Mouse (Mus musculus) kidney, adult 2 months (tissue): ENCODE data around the gene Fopnl. TPM values are rescaled to one million over a fixed set of nuclear protein-coding genes. Genes with fewer than 3 reads are reported as not detected.

Source experiments
- DNase-seq: peaks from one replicate; pipeline ENCODE4 v3.0.0; 2021
- H3K27ac ChIP-seq: fragments of 200-500 bp; 2 replicates; pipeline ENCODE4 v1.5.1; 2012; ENCODE audit warnings: low read depth, low read length, control low read depth, inconsistent platforms; ENCODE audit not compliant: insufficient read depth
- H3K27me3 ChIP-seq: fragments of 200-500 bp; replicated peaks from 2 replicates; pipeline ENCODE4 v1.6.1; 2012; ENCODE audit warnings: mild to moderate bottlenecking, moderate library complexity, low read length, inconsistent platforms; ENCODE audit not compliant: control insufficient read depth, insufficient read depth
- H3K36me3 ChIP-seq: fragments of 200-500 bp; 2 replicates; pipeline ENCODE4 v1.6.1; 2012; ENCODE audit warnings: mild to moderate bottlenecking, moderate library complexity, low read length, inconsistent platforms; ENCODE audit not compliant: control insufficient read depth, insufficient read depth
- H3K4me1 ChIP-seq: fragments of 200-500 bp; 2 replicates; pipeline ENCODE4 v1.6.1; 2011; ENCODE audit warnings: low read length; ENCODE audit not compliant: control insufficient read depth, insufficient read depth
- H3K4me3 ChIP-seq: fragments of 200-500 bp; 2 replicates; pipeline ENCODE4 v1.5.1; 2011; ENCODE audit warnings: mild to moderate bottlenecking, low read depth, low read length, control low read depth; ENCODE audit not compliant: insufficient read depth
- CTCF ChIP-seq: fragments of 200-500 bp; conservative IDR thresholded peaks from 2 replicates; pipeline ENCODE4 v1.5.1; 2011; ENCODE audit warnings: low read depth, mild to moderate bottlenecking, control low read depth, low read length, moderate library complexity, mixed read lengths; ENCODE audit not compliant: insufficient read depth, insufficient read length
- POLR2A ChIP-seq: fragments of 200-500 bp; IDR thresholded peaks from one replicate; pipeline ENCODE4 v1.6.1; 2011; ENCODE audit warnings: low read depth, low read length, control low read depth
- WGBS: fragments of 180-500 bp; shearing (Covaris S2); methylation state at CpG from one replicate; pipeline ENCODE4 v1.1.7; 2018; 5-methylcytosine and 5-hydroxymethylcytosine counted together
- polyA plus RNA-seq: library from polyadenylated mRNA; depleted of rRNA; stranded (reverse); fragments of >200 nt; gene quantifications from 2 replicates; pipeline ENCODE4 v1.2.3, GENCODE M21; 2012

Gene Fopnl
- polyA plus RNA-seq, 1 experiment: 34.6 TPM

GRCm38 (mm10) chr16:14265203-14265920 lies 51.8 kb downstream of the Fopnl start:
- H3K4me3 ChIP-seq: no peak overlapping the region
- WGBS: 44% methylated on average over 4 of the region's 4 CpGs
- H3K27me3 ChIP-seq: no peaks in the 10 kb centered on the region
- no peaks in the 10 kb centered on the region for H3K36me3 ChIP-seq
- no peaks in the 10 kb centered on the region for H3K4me1 ChIP-seq
- no peak for DNase-seq
- H3K27ac ChIP-seq: no peak overlapping the region
- TF ChIP-seq CTCF: no peak
- no peak for TF ChIP-seq POLR2A

GRCm38 (mm10) chr16:14264504-14264903 lies 52.7 kb downstream of the Fopnl start:
- H3K36me3 ChIP-seq: no peaks in the 10 kb centered on the region
- H3K4me1 ChIP-seq: no peaks in the 10 kb centered on the region
- 81% methylated on average over 2 of the region's 2 CpGs for WGBS
- H3K27ac ChIP-seq: no peak overlapping the region
- DNase-seq: no peak
- TF ChIP-seq POLR2A: no peak
- no peak for TF ChIP-seq CTCF
- no peak overlapping the region for H3K4me3 ChIP-seq
- no peaks in the 10 kb centered on the region for H3K27me3 ChIP-seq

GRCm38 (mm10) chr16:14263241-14263640 lies 54.0 kb downstream of the Fopnl start:
- Histone ChIP-seq H3K27ac (no peak overlapping the region), H3K27me3 (no peaks in the 10 kb centered on the region), H3K36me3 (no peaks in the 10 kb centered on the region), H3K4me3 (no peak overlapping the region), H3K4me1 (no peaks in the 10 kb centered on the region)
- DNase-seq: no peak
- TF ChIP-seq POLR2A: no peak
- TF ChIP-seq CTCF: no peak
- WGBS: 73% methylated on average over 6 of the region's 6 CpGs

- TF ChIP-seq POLR2A (no peak), CTCF (no peak)
- Histone ChIP-seq H3K36me3 (no peaks in the 10 kb centered on the region), H3K4me1 (no peaks in the 10 kb centered on the region), H3K27me3 (no peaks in the 10 kb centered on the region), H3K4me3 (no peak overlapping the region), H3K27ac (no peak overlapping the region)
- DNase-seq: no peak
- 93% methylated on average over 1 of the region's 1 CpGs for WGBS
Measured at GRCm38 (mm10) chr16:14262410-14262809, 54.8 kb downstream of the Fopnl start.

- WGBS: 36% methylated on average over 2 of the region's 2 CpGs
- Histone ChIP-seq H3K27ac (no peak overlapping the region), H3K4me1 (no peaks in the 10 kb centered on the region), H3K4me3 (no peak overlapping the region), H3K36me3 (no peaks in the 10 kb centered on the region), H3K27me3 (no peaks in the 10 kb centered on the region)
- DNase-seq: peak; percentile 45
- no peak for TF ChIP-seq CTCF
- no peak for TF ChIP-seq POLR2A
Measured at GRCm38 (mm10) chr16:14258856-14259255, 58.3 kb downstream of the Fopnl start.

- 69% methylated on average over 3 of the region's 3 CpGs for WGBS
- Histone ChIP-seq H3K36me3 (no peaks in the 10 kb centered on the region), H3K4me1 (no peaks in the 10 kb centered on the region), H3K4me3 (no peak overlapping the region), H3K27ac (no peak overlapping the region), H3K27me3 (no peaks in the 10 kb centered on the region)
- TF ChIP-seq POLR2A: no peak
- no peak for TF ChIP-seq CTCF
- DNase-seq: no peak
Measured at GRCm38 (mm10) chr16:14253586-14253985, 63.6 kb downstream of the Fopnl start.

GRCm38 (mm10) chr16:14252877-14253276 lies 64.3 kb downstream of the Fopnl start:
- DNase-seq: no peak
- 78% methylated on average over 4 of the region's 4 CpGs for WGBS
- H3K4me1 ChIP-seq: no peaks in the 10 kb centered on the region
- H3K36me3 ChIP-seq: no peaks in the 10 kb centered on the region
- H3K4me3 ChIP-seq: no peak overlapping the region
- H3K27ac ChIP-seq: no peak overlapping the region
- no peak for TF ChIP-seq POLR2A
- H3K27me3 ChIP-seq: no peaks in the 10 kb centered on the region
